Mouse (Mus musculus) lung, embryonic 16.5 days (tissue): ENCODE measurements around the gene Lap3. TPM values are rescaled to one million over a fixed set of nuclear protein-coding genes. Genes with fewer than 3 reads are reported as not detected.
A peak's percentile ranks its signal among the peaks of the same experiment; 100 is the strongest.

ENCODE experiments used
- ATAC-seq: fragments of 200-750 bp; cut with Nextera tagmentation; 2 replicates; pipeline ENCODE4 v1.8.0; 2017; ENCODE audit warnings: low read depth, mild to moderate bottlenecking, moderate library complexity
- H3K27ac ChIP-seq: fragments of 300-500 bp; sonication (generic); 2 replicates; pipeline ENCODE4 v1.5.1; 2014; ENCODE audit warnings: mild to moderate bottlenecking, control low read depth, low read length
- H3K27me3 ChIP-seq: fragments of 300-500 bp; sonication (generic); 2 replicates; pipeline ENCODE4 v1.6.1; 2014; ENCODE audit warnings: low read depth, low read length, mixed read lengths; ENCODE audit not compliant: control insufficient read depth, insufficient read depth
- H3K36me3 ChIP-seq: fragments of 300-500 bp; sonication (generic); 2 replicates; pipeline ENCODE4 v1.6.1; 2014; ENCODE audit warnings: low read length; ENCODE audit not compliant: control insufficient read depth, insufficient read depth
- H3K4me1 ChIP-seq: fragments of 300-500 bp; sonication (generic); replicated peaks from 2 replicates; pipeline ENCODE4 v1.6.1; 2014; ENCODE audit warnings: low read length, mixed read lengths; ENCODE audit not compliant: control insufficient read depth, insufficient read depth
- H3K4me2 ChIP-seq: fragments of 300-500 bp; sonication (generic); 2 replicates; pipeline ENCODE4 v1.6.1; 2014; ENCODE audit warnings: low read depth, low read length, control low read depth
- H3K4me3 ChIP-seq: fragments of 300-500 bp; sonication (generic); 2 replicates; pipeline ENCODE4 v1.5.1; 2014; ENCODE audit warnings: mild to moderate bottlenecking, low read length, control low read depth
- H3K9ac ChIP-seq: fragments of 300-500 bp; sonication (generic); 2 replicates; pipeline ENCODE4 v1.6.1; 2014; ENCODE audit warnings: low read length, control low read depth
- H3K9me3 ChIP-seq: fragments of 300-500 bp; sonication (generic); 2 replicates; pipeline ENCODE4 v1.6.1; 2016; ENCODE audit warnings: low read length; ENCODE audit not compliant: control insufficient read depth
- WGBS: fragments of 180-500 bp; shearing (Covaris S2); extraction: QIAGEN DNeasy Blood & Tissue Kit; methylation state at CpG from one replicate; pipeline ENCODE4 v1.1.7; 2014; 5-methylcytosine and 5-hydroxymethylcytosine counted together
- polyA plus RNA-seq: library from polyadenylated mRNA; unstranded; fragments of >200 nt; fragmentation: Nextera tagmentation; extraction: Ambion mirVana; gene quantifications from 2 replicates; pipeline ENCODE4 v1.2.1, GENCODE M21; 2015

The Lap3 gene
- polyA plus RNA-seq, 1 experiment from 2014 or later = 89.2 TPM

- Histone ChIP-seq H3K9ac (no peak overlapping the region), H3K4me2 (no peak overlapping the region), H3K36me3 (no peaks in the 10 kb centered on the region), H3K27me3 (no peaks in the 10 kb centered on the region), H3K4me3 (no peak overlapping the region), H3K27ac (peak overlapping the region; percentile 18), H3K4me1 (peaks cover 18% of the 10 kb centered on the region), H3K9me3 (no peaks in the 10 kb centered on the region)
- WGBS = 76% methylated on average over 1 of the region's 1 CpGs
- no peak for ATAC-seq
Measured at GRCm38 (mm10) chr5:45473521-45473920, 19.7 kb upstream of the Lap3 start.

- Histone ChIP-seq H3K9me3 (no peaks in the 10 kb centered on the region), H3K27me3 (no peaks in the 10 kb centered on the region), H3K4me3 (no peak overlapping the region), H3K9ac (no peak overlapping the region), H3K4me2 (no peak overlapping the region), H3K4me1 (peaks cover 18% of the 10 kb centered on the region), H3K27ac (no peak overlapping the region), H3K36me3 (no peaks in the 10 kb centered on the region)
- ATAC-seq = no peak
- WGBS = 22% methylated on average over 6 of the region's 6 CpGs
Measured at GRCm38 (mm10) chr5:45474215-45474614, 19.0 kb upstream of the Lap3 start.

DNA sequence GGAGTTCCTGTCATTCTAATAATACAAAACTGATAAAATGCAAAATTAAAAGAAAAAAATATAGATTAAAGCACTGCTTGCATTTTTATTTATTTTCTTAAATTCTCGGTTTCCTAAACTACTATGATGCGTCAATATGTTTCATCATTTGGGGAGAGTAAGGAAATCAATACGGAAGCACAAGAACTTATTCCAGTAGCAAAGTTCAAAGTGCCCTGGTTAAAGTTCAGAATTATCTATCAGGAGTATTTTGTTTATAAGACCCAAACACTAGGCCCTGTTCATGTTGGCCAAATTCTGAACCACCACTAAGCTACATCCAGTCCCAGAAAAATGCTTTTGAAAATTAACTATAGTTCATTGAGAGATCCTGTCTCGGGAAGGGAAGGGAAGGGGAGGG is 18.4 kb upstream of the Lap3 start:
- Histone ChIP-seq H3K9ac (no peak overlapping the region), H3K27me3 (no peaks in the 10 kb centered on the region), H3K36me3 (no peaks in the 10 kb centered on the region), H3K4me2 (no peak overlapping the region), H3K4me3 (no peak overlapping the region), H3K27ac (no peak overlapping the region), H3K9me3 (no peaks in the 10 kb centered on the region), H3K4me1 (peaks cover 18% of the 10 kb centered on the region)
- WGBS = 61% methylated on average over 3 of the region's 4 CpGs
- ATAC-seq = no peak

DNA sequence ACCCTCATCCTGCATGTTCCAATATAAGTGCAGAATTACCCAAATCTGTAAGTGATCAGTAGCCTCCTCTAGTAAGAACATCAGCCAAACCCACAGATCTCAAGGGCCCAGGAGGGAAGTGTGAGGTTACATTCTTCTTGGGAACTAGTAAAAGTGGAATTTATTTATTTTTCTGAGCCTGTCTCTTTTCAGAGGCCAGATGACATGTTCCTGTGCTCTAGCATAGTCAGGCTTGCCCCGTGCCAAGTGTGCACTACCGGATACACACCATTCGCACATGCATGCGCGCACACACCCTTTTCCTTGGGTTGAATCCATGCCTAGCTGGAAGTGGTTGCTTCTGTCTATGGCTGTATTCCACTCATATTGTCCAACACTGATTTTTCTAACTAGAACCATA is 17.4 kb upstream of the Lap3 start:
- Histone ChIP-seq H3K27me3 (no peaks in the 10 kb centered on the region), H3K4me1 (peaks cover 18% of the 10 kb centered on the region), H3K27ac (peak overlapping the region; percentile 54), H3K9me3 (no peaks in the 10 kb centered on the region), H3K4me3 (no peak overlapping the region), H3K4me2 (no peak overlapping the region), H3K36me3 (no peaks in the 10 kb centered on the region), H3K9ac (no peak overlapping the region)
- 33% methylated on average over 5 of the region's 5 CpGs for WGBS
- peak; percentile 56 for ATAC-seq

GRCm38 (mm10) chr5:45476288-45476687 is 16.9 kb upstream of the Lap3 start:
- WGBS = 43% methylated on average over 6 of the region's 6 CpGs
- H3K9ac ChIP-seq = no peak overlapping the region
- H3K27ac ChIP-seq = peak overlapping the region; percentile 54
- no peak overlapping the region for H3K4me3 ChIP-seq
- no peaks in the 10 kb centered on the region for H3K36me3 ChIP-seq
- no peaks in the 10 kb centered on the region for H3K9me3 ChIP-seq
- ATAC-seq = peak; percentile 92
- H3K4me1 ChIP-seq = peaks cover 18% of the 10 kb centered on the region
- peak overlapping the region; percentile 4; the same call in 1 of the 2 replicates for H3K4me2 ChIP-seq
- H3K27me3 ChIP-seq = no peaks in the 10 kb centered on the region

GRCm38 (mm10) chr5:45477601-45478000 is 15.6 kb upstream of the Lap3 start:
- no peak for ATAC-seq
- Histone ChIP-seq H3K4me2 (no peak overlapping the region), H3K4me1 (peaks cover 18% of the 10 kb centered on the region), H3K9me3 (no peaks in the 10 kb centered on the region), H3K27me3 (no peaks in the 10 kb centered on the region), H3K4me3 (no peak overlapping the region), H3K27ac (no peak overlapping the region), H3K9ac (no peak overlapping the region), H3K36me3 (no peaks in the 10 kb centered on the region)
- 72% methylated on average over 7 of the region's 7 CpGs for whole genome bisulfite sequencing

- H3K27ac ChIP-seq = no peak overlapping the region
- H3K4me1 ChIP-seq = peaks cover 9% of the 10 kb centered on the region
- no peaks in the 10 kb centered on the region for H3K36me3 ChIP-seq
- no peak overlapping the region for H3K4me2 ChIP-seq
- H3K9me3 ChIP-seq = no peaks in the 10 kb centered on the region
- no peaks in the 10 kb centered on the region for H3K27me3 ChIP-seq
- ATAC-seq = no peak
- no peak overlapping the region for H3K4me3 ChIP-seq
- 88% methylated on average over 1 of the region's 1 CpGs for WGBS
- H3K9ac ChIP-seq = no peak overlapping the region
Measured at GRCm38 (mm10) chr5:45480066-45480465, 13.1 kb upstream of the Lap3 start.

DNA sequence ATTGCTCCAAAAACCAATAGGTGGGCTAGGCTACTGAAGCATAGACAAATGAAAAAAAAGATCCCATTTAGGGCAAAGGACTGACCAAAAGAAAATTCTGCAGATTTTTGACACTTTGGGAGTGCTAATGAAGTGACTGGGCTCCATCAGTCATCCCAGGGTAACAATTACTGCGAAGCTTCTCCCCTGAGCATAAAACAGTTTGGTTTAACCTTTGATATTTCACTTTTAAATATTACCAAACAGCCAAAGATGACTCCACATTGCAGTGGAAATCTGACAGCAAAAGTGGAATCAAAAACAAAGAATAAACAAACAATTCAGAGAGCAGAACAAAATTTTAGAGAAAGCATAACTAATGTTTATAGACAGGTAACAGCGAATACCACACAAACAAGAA is 12.0 kb upstream of the Lap3 start:
- Histone ChIP-seq H3K4me2 (no peak overlapping the region), H3K4me1 (no peaks in the 10 kb centered on the region; the same call in none of the 2 replicates), H3K9ac (no peak overlapping the region), H3K9me3 (no peaks in the 10 kb centered on the region), H3K36me3 (no peaks in the 10 kb centered on the region), H3K27ac (no peak overlapping the region), H3K4me3 (no peak overlapping the region), H3K27me3 (no peaks in the 10 kb centered on the region)
- no peak for ATAC-seq
- 80% methylated on average over 2 of the region's 2 CpGs for WGBS

DNA sequence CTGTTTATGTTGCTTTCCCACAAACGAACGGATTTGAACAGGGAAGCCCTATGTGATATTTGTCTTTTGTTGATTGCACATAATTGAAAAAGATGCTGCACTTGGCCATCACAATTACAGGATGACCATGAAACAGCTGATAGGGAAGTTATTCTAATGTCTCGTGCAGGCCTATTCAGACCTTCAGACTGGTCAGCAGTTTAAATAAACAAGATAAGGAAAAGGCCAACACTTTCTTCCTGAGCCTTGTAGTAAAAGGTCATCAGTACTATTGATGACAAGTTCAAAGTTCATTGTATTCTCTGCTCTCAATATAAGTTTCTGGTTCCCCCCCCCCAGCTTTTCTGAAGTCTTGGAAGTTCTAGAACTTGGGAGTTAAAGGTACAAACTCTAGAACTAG is 10.6 kb upstream of the Lap3 start:
- no peak overlapping the region for H3K27ac ChIP-seq
- H3K4me3 ChIP-seq = no peak overlapping the region
- no peaks in the 10 kb centered on the region for H3K36me3 ChIP-seq
- 49% methylated on average over 3 of the region's 3 CpGs for WGBS
- H3K4me2 ChIP-seq = no peak overlapping the region
- no peaks in the 10 kb centered on the region for H3K27me3 ChIP-seq
- H3K9ac ChIP-seq = no peak overlapping the region
- no peak for ATAC-seq
- H3K4me1 ChIP-seq = no peaks in the 10 kb centered on the region
- H3K9me3 ChIP-seq = no peaks in the 10 kb centered on the region

DNA sequence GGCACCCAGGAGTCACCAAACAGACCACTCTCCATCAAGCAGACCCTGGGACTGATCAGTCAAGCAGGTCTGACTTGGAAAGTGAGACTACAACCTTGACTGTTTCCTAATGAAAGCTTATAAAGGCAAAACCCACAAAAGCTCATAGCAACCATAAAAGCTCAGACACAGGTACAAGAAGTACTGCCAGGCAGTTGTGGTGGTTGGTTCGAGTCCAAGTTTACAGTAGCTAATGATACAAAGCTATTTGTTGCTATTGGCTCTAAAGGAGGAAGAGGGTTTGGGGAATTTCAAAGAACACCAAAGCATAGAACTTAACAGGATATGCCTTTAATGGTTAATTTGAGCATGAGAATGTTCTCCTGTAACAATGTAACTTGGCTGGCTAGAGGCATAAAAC is 9.5 kb upstream of the Lap3 start:
- no peaks in the 10 kb centered on the region for H3K9me3 ChIP-seq
- no peaks in the 10 kb centered on the region for H3K36me3 ChIP-seq
- H3K9ac ChIP-seq = no peak overlapping the region
- no peak for ATAC-seq
- H3K4me2 ChIP-seq = no peak overlapping the region
- 67% methylated on average over 1 of the region's 1 CpGs for WGBS
- H3K4me1 ChIP-seq = no peaks in the 10 kb centered on the region
- no peak overlapping the region for H3K27ac ChIP-seq
- no peaks in the 10 kb centered on the region for H3K27me3 ChIP-seq
- H3K4me3 ChIP-seq = no peak overlapping the region
